In genomic region chr12:99174979-99175621, GRCm38 (mm10) we compare ENCODE assay signal across 16 mouse cellular contexts.
A peak's percentile ranks its signal among the peaks of the same experiment; 100 is the strongest.
DNase-seq lines count a peak whose midpoint lies in the region; ATAC-seq and TF ChIP-seq lines count a peak whose summit lies in the region.
"Had no signal": no experiment of that assay in that cellular context is flagged by ENCODE, and none has a peak within 500 bp of the region (broad histone marks: within the 10 kb centered on the region; RNA-seq: fewer than 3 reads in every experiment).

No protein-coding gene starts in this region.

- DNase-seq in heart, postnatal 0 days (ENCODE audit: low spot score): peak; percentile 12
- no peak for DNase-seq in heart, adult 8-10 months (ENCODE audit: low spot score)
- DNase-seq in lung, postnatal 0 days (ENCODE audit: low spot score): peak; percentile 14
- no peak for DNase-seq in lung, postnatal 25 days (ENCODE audit: low spot score)
- DNase-seq in forebrain, postnatal 0 days: peak; percentile 58
- DNase-seq in liver, postnatal 0 days: no peak
- DNase-seq: gastrocnemius, adult 2 months; heart, postnatal 14 days; kidney, postnatal 10 days; thymus, postnatal 25 days had no signal

- TF ChIP-seq EP300 in heart, postnatal 0 days (IDR thresholded peaks at IDR 0.05; ENCODE audit: low read depth): no peak
- TF ChIP-seq EP300 in lung, postnatal 0 days (IDR thresholded peaks at IDR 0.05): no peak
- no peak for TF ChIP-seq EP300 in liver, postnatal 0 days (IDR thresholded peaks at IDR 0.05; ENCODE audit: low read depth)

- no peak for TF ChIP-seq CTCF in heart, postnatal 0 days (IDR thresholded peaks at IDR 0.05; ENCODE audit: low read depth)
- no peak for TF ChIP-seq CTCF in lung, postnatal 0 days (IDR thresholded peaks at IDR 0.05)
- TF ChIP-seq CTCF in forebrain, postnatal 0 days (IDR thresholded peaks at IDR 0.05; ENCODE audit: low read depth): no peak
- no peak for TF ChIP-seq CTCF in liver, postnatal 0 days (IDR thresholded peaks at IDR 0.05; ENCODE audit: low read depth)

- no peak overlapping the region for H3K4me3 ChIP-seq in heart, postnatal 0 days (ENCODE audit: low read depth, low read length)
- no peak overlapping the region for H3K4me3 ChIP-seq in lung, postnatal 0 days (ENCODE audit: low read depth, low read length)
- H3K4me3 ChIP-seq in forebrain, postnatal 0 days (ENCODE audit: low read depth, low read length): no peak overlapping the region
- H3K4me3 ChIP-seq in midbrain, embryonic 16.5 days (ENCODE audit: low read depth, low read length): no peak overlapping the region
- H3K4me3 ChIP-seq in liver, postnatal 0 days (ENCODE audit: low read depth, low read length): no peak overlapping the region
- H3K4me3 ChIP-seq: embryonic facial prominence, embryonic 15.5 days; gastrocnemius, adult 2 months; limb, embryonic 15.5 days; myocyte; neural tube, embryonic 15.5 days had no signal

- no peaks in the 10 kb centered on the region for H3K27me3 ChIP-seq in heart, postnatal 0 days (ENCODE audit: control insufficient read depth, insufficient read depth, low read length)
- H3K27me3 ChIP-seq in lung, postnatal 0 days (replicated peaks; ENCODE audit: insufficient read depth, low read length): no peaks in the 10 kb centered on the region
- no peaks in the 10 kb centered on the region for H3K27me3 ChIP-seq in forebrain, postnatal 0 days (ENCODE audit: insufficient read depth, low read length)
- no peaks in the 10 kb centered on the region for H3K27me3 ChIP-seq in midbrain, embryonic 16.5 days (ENCODE audit: control insufficient read depth, insufficient read depth, low read depth, low read length)
- no peaks in the 10 kb centered on the region for H3K27me3 ChIP-seq in liver, postnatal 0 days (ENCODE audit: insufficient read depth, low read length)
- H3K27me3 ChIP-seq: embryonic facial prominence, embryonic 15.5 days; limb, embryonic 15.5 days; neural tube, embryonic 15.5 days had no signal

- no peak for ATAC-seq in heart, postnatal 0 days (ENCODE audit: insufficient read depth, low read depth)
- ATAC-seq in lung, postnatal 0 days: no peak
- peak; percentile 66 for ATAC-seq in forebrain, postnatal 0 days
- peak; percentile 79; the same call in 1 of the 2 replicates for ATAC-seq in midbrain, embryonic 16.5 days
- ATAC-seq in liver, postnatal 0 days: no peak
- ATAC-seq: intestine, embryonic 16.5 days had no signal

- H3K27ac ChIP-seq in heart, postnatal 0 days (ENCODE audit: low read depth): no peak overlapping the region
- H3K27ac ChIP-seq in lung, postnatal 0 days (ENCODE audit: low read length): no peak overlapping the region
- H3K27ac ChIP-seq in forebrain, postnatal 0 days (ENCODE audit: low read depth, low read length): 0 out of 2 replicates have a peak overlapping the region, but pooled peaks have one; percentile 4
- peak overlapping the region; percentile 47 for H3K27ac ChIP-seq in midbrain, embryonic 16.5 days (ENCODE audit: low read length)
- no peak overlapping the region for H3K27ac ChIP-seq in liver, postnatal 0 days (ENCODE audit: low read depth)
- H3K27ac ChIP-seq: embryonic facial prominence, embryonic 15.5 days; gastrocnemius, adult 2 months; limb, embryonic 15.5 days; neural tube, embryonic 15.5 days had no signal

- no peaks in the 10 kb centered on the region; the same call in 1 of the 2 replicates for H3K9me3 ChIP-seq in heart, postnatal 0 days (replicated peaks; ENCODE audit: control insufficient read depth, low read length)
- no peaks in the 10 kb centered on the region for H3K9me3 ChIP-seq in lung, postnatal 0 days (ENCODE audit: low read length)
- no peaks in the 10 kb centered on the region for H3K9me3 ChIP-seq in forebrain, postnatal 0 days (ENCODE audit: low read length)
- H3K9me3 ChIP-seq in midbrain, embryonic 16.5 days (replicated peaks; ENCODE audit: control insufficient read depth, low read length, poor library complexity, severe bottlenecking): no peaks in the 10 kb centered on the region
- H3K9me3 ChIP-seq in liver, postnatal 0 days (ENCODE audit: low read length): 0 out of 2 replicates have a peak, but pooled peaks cover 2% of the 10 kb centered on the region
- H3K9me3 ChIP-seq: embryonic facial prominence, embryonic 15.5 days; limb, embryonic 15.5 days; neural tube, embryonic 15.5 days had no signal

- no peaks in the 10 kb centered on the region for H3K4me1 ChIP-seq in heart, postnatal 0 days (ENCODE audit: control insufficient read depth, insufficient read depth)
- H3K4me1 ChIP-seq in lung, postnatal 0 days (ENCODE audit: insufficient read depth, low read depth, low read length): no peaks in the 10 kb centered on the region
- no peaks in the 10 kb centered on the region for H3K4me1 ChIP-seq in forebrain, postnatal 0 days (ENCODE audit: insufficient read depth)
- H3K4me1 ChIP-seq in midbrain, embryonic 16.5 days (ENCODE audit: control insufficient read depth, insufficient read depth, low read length): peaks cover 6% of the 10 kb centered on the region
- no peaks in the 10 kb centered on the region for H3K4me1 ChIP-seq in liver, postnatal 0 days (ENCODE audit: insufficient read depth)
- H3K4me1 ChIP-seq: embryonic facial prominence, embryonic 15.5 days; limb, embryonic 15.5 days had no signal

- H3K4me2 ChIP-seq in heart, postnatal 0 days (ENCODE audit: low read depth, low read length): peak overlapping the region; percentile 22; the same call in 1 of the 2 replicates
- no peak overlapping the region for H3K4me2 ChIP-seq in lung, postnatal 0 days (replicated peaks; ENCODE audit: low read depth, low read length)
- H3K4me2 ChIP-seq in forebrain, postnatal 0 days (ENCODE audit: low read depth): no peak overlapping the region
- peak overlapping the region; percentile 4; the same call in 1 of the 2 replicates for H3K4me2 ChIP-seq in midbrain, embryonic 16.5 days (ENCODE audit: low read length)
- no peak overlapping the region for H3K4me2 ChIP-seq in liver, postnatal 0 days (ENCODE audit: low read depth, low read length)
- H3K4me2 ChIP-seq: embryonic facial prominence, embryonic 15.5 days; limb, embryonic 15.5 days; neural tube, embryonic 15.5 days had no signal

- no peak overlapping the region for H3K9ac ChIP-seq in heart, postnatal 0 days (replicated peaks; ENCODE audit: low read depth, low read length)
- no peak overlapping the region for H3K9ac ChIP-seq in lung, postnatal 0 days (replicated peaks; ENCODE audit: low read depth)
- H3K9ac ChIP-seq in forebrain, postnatal 0 days: peak overlapping the region; percentile 25; the same call in 1 of the 2 replicates
- H3K9ac ChIP-seq in midbrain, embryonic 16.5 days (ENCODE audit: low read depth, low read length): no peak overlapping the region
- no peak overlapping the region for H3K9ac ChIP-seq in liver, postnatal 0 days (replicated peaks)
- H3K9ac ChIP-seq: embryonic facial prominence, embryonic 15.5 days; limb, embryonic 15.5 days; neural tube, embryonic 15.5 days had no signal

- H3K36me3 ChIP-seq in heart, postnatal 0 days (replicated peaks; ENCODE audit: control insufficient read depth, insufficient read depth, low read length): no peaks in the 10 kb centered on the region
- H3K36me3 ChIP-seq in lung, postnatal 0 days (ENCODE audit: insufficient read depth, low read length): no peaks in the 10 kb centered on the region
- no peaks in the 10 kb centered on the region for H3K36me3 ChIP-seq in forebrain, postnatal 0 days (ENCODE audit: insufficient read depth)
- H3K36me3 ChIP-seq in midbrain, embryonic 16.5 days (ENCODE audit: control insufficient read depth, insufficient read depth, low read length): no peaks in the 10 kb centered on the region
- H3K36me3 ChIP-seq in liver, postnatal 0 days (replicated peaks; ENCODE audit: insufficient read depth, low read length): no peaks in the 10 kb centered on the region
- H3K36me3 ChIP-seq: embryonic facial prominence, embryonic 15.5 days; limb, embryonic 15.5 days; neural tube, embryonic 15.5 days had no signal

- WGBS in heart, postnatal 0 days: 46% methylated on average over 11 of the region's 11 CpGs
- WGBS in lung, postnatal 0 days: 49% methylated on average over 11 of the region's 11 CpGs
- WGBS in forebrain, postnatal 0 days: 21% methylated on average over 11 of the region's 11 CpGs
- 25% methylated on average over 11 of the region's 11 CpGs for WGBS in midbrain, embryonic 16.5 days
- 72% methylated on average over 11 of the region's 11 CpGs for WGBS in liver, postnatal 0 days (ENCODE audit: insufficient replicate concordance)

Comparison
In these comparisons a context has a peak if more than half of its experiments do, and no peak if none do; other contexts are left out.
1. DNase-seq: peak in heart, postnatal 0 days (single experiment), lung, postnatal 0 days (single experiment) and forebrain, postnatal 0 days (single experiment); none in heart, adult 8-10 months (single experiment), lung, postnatal 25 days (single experiment) and liver, postnatal 0 days (single experiment).
2. ATAC-seq: peak in forebrain, postnatal 0 days (single experiment) and midbrain, embryonic 16.5 days (single experiment); none in heart, postnatal 0 days (single experiment), lung, postnatal 0 days (single experiment) and liver, postnatal 0 days (single experiment).
3. H3K27ac ChIP-seq: peak in forebrain, postnatal 0 days (single experiment) and midbrain, embryonic 16.5 days (single experiment); none in heart, postnatal 0 days (single experiment), lung, postnatal 0 days (single experiment) and liver, postnatal 0 days (single experiment).
4. H3K4me2 ChIP-seq: peak in heart, postnatal 0 days (single experiment) and midbrain, embryonic 16.5 days (single experiment); none in lung, postnatal 0 days (single experiment), forebrain, postnatal 0 days (single experiment) and liver, postnatal 0 days (single experiment).